Mouse (Mus musculus) MEL (cell line): ENCODE data around the gene Zfp367. TPM values are rescaled to one million over a fixed set of nuclear protein-coding genes. Genes with fewer than 3 reads are reported as not detected.

Experiments
- DNase-seq: peaks from one replicate; pipeline ENCODE4 v3.0.0; 2011; ENCODE audit warnings: low read depth, low spot score
- H3K27ac ChIP-seq: 2 replicates; pipeline ENCODE4 v1.5.1; 2012; ENCODE audit warnings: low read depth, mild to moderate bottlenecking, control low read depth, low read length, moderate library complexity; ENCODE audit not compliant: control insufficient read depth
- H3K27me3 ChIP-seq, 2 experiments: fragments of 150-350 bp in 1 of 2; sonication (generic) in 1 of 2; 2 replicates each; pipeline ENCODE4 v1.6.1; 2012; ENCODE audit warnings: low read length in 2 of 2, mild to moderate bottlenecking in 2 of 2, improper control_type of control experiment in 1 of 2, moderate library complexity in 1 of 2; ENCODE audit not compliant: insufficient read depth in 2 of 2, control insufficient read depth in 1 of 2
- H3K36me3 ChIP-seq, 2 experiments: 2 replicates each; pipeline ENCODE4 v1.6.1; 2012 to 2014; ENCODE audit warnings: low read length in 2 of 2, improper control_type of control experiment in 1 of 2, inconsistent platforms in 1 of 2, mild to moderate bottlenecking in 1 of 2; ENCODE audit not compliant: insufficient read depth in 2 of 2, control insufficient read depth in 1 of 2
- H3K4me1 ChIP-seq, 2 experiments: fragments of 150-350 bp in 1 of 2; sonication (generic) in 1 of 2; 2 replicates each; pipeline ENCODE4 v1.6.1; 2012; ENCODE audit warnings: low read length in 2 of 2, improper control_type of control experiment in 1 of 2, mild to moderate bottlenecking in 1 of 2; ENCODE audit not compliant: insufficient read depth in 2 of 2, control insufficient read depth in 1 of 2
- H3K4me3 ChIP-seq, 2 experiments: fragments of 150-350 bp in 1 of 2; sonication (generic) in 1 of 2; 2 replicates each; pipeline ENCODE4 v1.5.1; 2012; ENCODE audit warnings: low read depth in 2 of 2, low read length in 2 of 2, mild to moderate bottlenecking in 2 of 2, moderate library complexity in 2 of 2, control low read depth in 1 of 2, improper control_type of control experiment in 1 of 2; ENCODE audit not compliant: control insufficient read depth in 1 of 2, insufficient read depth in 1 of 2
- H3K79me2 ChIP-seq: 2 replicates; pipeline ENCODE4 v1.6.1; 2012; ENCODE audit warnings: mild to moderate bottlenecking, low read length, moderate library complexity; ENCODE audit not compliant: control insufficient read depth, poor library complexity, insufficient read depth
- H3K9ac ChIP-seq: 2 replicates; pipeline ENCODE4 v1.6.1; 2012; ENCODE audit warnings: low read depth, mild to moderate bottlenecking, control low read depth, low read length, moderate library complexity; ENCODE audit not compliant: control insufficient read depth, poor library complexity, severe bottlenecking
- H3K9me3 ChIP-seq: fragments of 150-350 bp; sonication (generic); replicated peaks from 2 replicates; pipeline ENCODE4 v1.6.1; 2012; ENCODE audit warnings: mild to moderate bottlenecking, low read length, improper control_type of control experiment, moderate library complexity; ENCODE audit not compliant: insufficient read depth
- BHLHE40 ChIP-seq: IDR thresholded peaks from 2 replicates; pipeline ENCODE4 v1.6.1; 2012; ENCODE audit warnings: low read depth, mild to moderate bottlenecking, inconsistent platforms, low read length, improper control_type of control experiment, borderline replicate concordance
- CHD1 ChIP-seq: IDR thresholded peaks from 2 replicates; pipeline ENCODE4 v1.6.1; 2012; ENCODE audit warnings: low read depth, mild to moderate bottlenecking, inconsistent platforms, low read length, improper control_type of control experiment
- CHD2 ChIP-seq: IDR thresholded peaks from 2 replicates; pipeline ENCODE4 v1.6.1; 2011; ENCODE audit warnings: low read length, improper control_type of control experiment
- CTCF ChIP-seq, 3 experiments: IDR thresholded peaks in 2 of 3; conservative IDR thresholded peaks in 1 of 3; 2 replicates each; pipeline ENCODE4 v1.5.1; 2011 to 2012; ENCODE audit warnings: low read length in 3 of 3, low read depth in 2 of 3, mild to moderate bottlenecking in 2 of 3, improper control_type of control experiment in 1 of 3, inconsistent platforms in 1 of 3, mixed read lengths in 1 of 3, moderate library complexity in 1 of 3; ENCODE audit not compliant: control insufficient read depth in 1 of 3, insufficient read depth in 1 of 3, poor library complexity in 1 of 3, severe bottlenecking in 1 of 3
- ELF1 ChIP-seq: IDR thresholded peaks from 2 replicates; pipeline ENCODE4 v1.6.1; 2014; ENCODE audit warnings: low read depth, mild to moderate bottlenecking, inconsistent platforms, low read length, improper control_type of control experiment, moderate library complexity
- GATA1 ChIP-seq: IDR thresholded peaks from 2 replicates; pipeline ENCODE4 v1.6.1; 2011; ENCODE audit warnings: low read depth, low read length, improper control_type of control experiment
- JUND ChIP-seq: IDR thresholded peaks from 2 replicates; pipeline ENCODE4 v1.6.1; 2011; ENCODE audit warnings: low read depth, mild to moderate bottlenecking, improper control_type of control experiment, low read length
- POLR2AphosphoS5 ChIP-seq: IDR thresholded peaks from 2 replicates; pipeline ENCODE4 v1.6.1; 2012; ENCODE audit warnings: low read depth, borderline replicate concordance, mild to moderate bottlenecking, inconsistent platforms, low read length, moderate library complexity, mixed read lengths
- RAD21 ChIP-seq: IDR thresholded peaks from 2 replicates; pipeline ENCODE4 v1.6.1; 2011; ENCODE audit warnings: mild to moderate bottlenecking, low read depth, low read length, improper control_type of control experiment
- SMC3 ChIP-seq: IDR thresholded peaks from 2 replicates; pipeline ENCODE4 v1.6.1; 2011; ENCODE audit warnings: low read depth, low read length, improper control_type of control experiment
- TCF12 ChIP-seq: IDR thresholded peaks from 2 replicates; pipeline ENCODE4 v1.6.1; 2014; ENCODE audit warnings: low read depth, mild to moderate bottlenecking, inconsistent platforms, low read length, improper control_type of control experiment, moderate library complexity
- UBTF ChIP-seq: IDR thresholded peaks from 2 replicates; pipeline ENCODE4 v1.6.1; 2012; ENCODE audit warnings: low read depth, mild to moderate bottlenecking, inconsistent platforms, low read length, improper control_type of control experiment, moderate library complexity, borderline replicate concordance; ENCODE audit not compliant: insufficient read depth
- USF2 ChIP-seq, 2 experiments: IDR thresholded peaks; 2 replicates each; pipeline ENCODE4 v1.6.1; 2011 to 2012; ENCODE audit warnings: improper control_type of control experiment in 2 of 2, low read length in 2 of 2, borderline replicate concordance in 1 of 2, inconsistent platforms in 1 of 2, low read depth in 1 of 2, mild to moderate bottlenecking in 1 of 2; ENCODE audit not compliant: insufficient read depth in 1 of 2
- ZC3H11A ChIP-seq: IDR thresholded peaks from 2 replicates; pipeline ENCODE4 v1.6.1; 2012; ENCODE audit warnings: low read depth, mild to moderate bottlenecking, inconsistent platforms, low read length, improper control_type of control experiment
- polyA plus RNA-seq, 2 experiments: library from polyadenylated mRNA; stranded (reverse) in 1 of 2; unstranded in 1 of 2; fragments of >175 nt in 1 of 2; fragments of >200 nt in 1 of 2; gene quantifications; 2 replicates each; pipeline versions ENCODE4 v1.2.1 to v1.2.4; 2012; ENCODE audit warnings: low replicate concordance in 2 of 2, low read depth in 1 of 2; ENCODE audit not compliant: insufficient read length in 2 of 2, insufficient read depth in 1 of 2, missing spikeins in 1 of 2
- total RNA-seq: library from RNA; depleted of rRNA; stranded (reverse); fragments of 300-350 nt; gene quantifications from 2 replicates; pipeline ENCODE4 v1.2.3, GENCODE M21; 2012

The Zfp367 gene
- total and polyA plus RNA-seq, 3 experiments = 23.4 to 28.4 TPM; not detected in 1

- H3K4me1 ChIP-seq = no peaks in the 10 kb centered on the region
- H3K9me3 ChIP-seq = no peaks in the 10 kb centered on the region
- no peak overlapping the region for H3K27ac ChIP-seq
- TF ChIP-seq USF2 (IDR thresholded peaks at IDR 0.05; ENCODE audit: borderline replicate concordance in 1 of 2, insufficient read depth in 1 of 2, low read depth in 1 of 2, low read length in 2 of 2) (no peak), POLR2AphosphoS5 (no peak), JUND (no peak), BHLHE40 (no peak), CHD2 (no peak), GATA1 (no peak), RAD21 (no peak)
- no peak overlapping the region for H3K9ac ChIP-seq
- H3K79me2 ChIP-seq = no peaks in the 10 kb centered on the region
- H3K4me3 ChIP-seq = no peak overlapping the region
- no peak for DNase-seq
- no peaks in the 10 kb centered on the region; a peak in 1 of 4 replicates for H3K36me3 ChIP-seq
- no peaks in the 10 kb centered on the region for H3K27me3 ChIP-seq
Observed at GRCm38 (mm10) chr13:64183583-64183982, 30.6 kb upstream of the Zfp367 start.

GRCm38 (mm10) chr13:64182091-64182490 is 29.1 kb upstream of the Zfp367 start:
- H3K9me3 ChIP-seq = no peaks in the 10 kb centered on the region
- H3K27me3 ChIP-seq = no peaks in the 10 kb centered on the region
- no peak for TF ChIP-seq USF2 (IDR thresholded peaks at IDR 0.05; ENCODE audit: borderline replicate concordance in 1 of 2, insufficient read depth in 1 of 2, low read depth in 1 of 2, low read length in 2 of 2)
- 0 out of 6 replicates have a peak, but pooled peaks of 1 of the 3 experiments have one; percentile 3 for TF ChIP-seq CTCF (IDR thresholded peaks at IDR 0.05 in 2 of 3, conservative IDR thresholded peaks at IDR 0.05 in 1 of 3; ENCODE audit: control insufficient read depth in 1 of 3, insufficient read depth in 1 of 3, low read depth in 2 of 3, low read length in 3 of 3, poor library complexity in 1 of 3, severe bottlenecking in 1 of 3)
- H3K79me2 ChIP-seq = no peaks in the 10 kb centered on the region
- no peak overlapping the region for H3K9ac ChIP-seq
- no peaks in the 10 kb centered on the region; a peak in 1 of 4 replicates for H3K36me3 ChIP-seq
- H3K4me3 ChIP-seq = no peak overlapping the region
- H3K27ac ChIP-seq = no peak overlapping the region
- no peaks in the 10 kb centered on the region for H3K4me1 ChIP-seq
- DNase-seq = no peak

GRCm38 (mm10) chr13:64180888-64181287 is 27.9 kb upstream of the Zfp367 start:
- Histone ChIP-seq H3K79me2 (no peaks in the 10 kb centered on the region), H3K36me3 (no peaks in the 10 kb centered on the region; a peak in 1 of 4 replicates), H3K9me3 (no peaks in the 10 kb centered on the region), H3K9ac (no peak overlapping the region), H3K4me3 (no peak overlapping the region), H3K27ac (no peak overlapping the region), H3K27me3 (no peaks in the 10 kb centered on the region), H3K4me1 (no peaks in the 10 kb centered on the region)
- no peak for TF ChIP-seq CHD1
- TF ChIP-seq ZC3H11A = peak; percentile 77
- TF ChIP-seq SMC3 = peak; percentile 81
- no peak for TF ChIP-seq TCF12
- TF ChIP-seq ELF1 = no peak
- peak; percentile 44 to 84 (median 82) for TF ChIP-seq CTCF (IDR thresholded peaks at IDR 0.05 in 2 of 3, conservative IDR thresholded peaks at IDR 0.05 in 1 of 3; ENCODE audit: control insufficient read depth in 1 of 3, insufficient read depth in 1 of 3, low read depth in 2 of 3, low read length in 3 of 3, poor library complexity in 1 of 3, severe bottlenecking in 1 of 3)
- TF ChIP-seq RAD21 = peak; percentile 77
- peak; percentile 44; the same call in 1 of the 2 replicates for TF ChIP-seq GATA1
- no peak for TF ChIP-seq UBTF
- DNase-seq = peak; percentile 80
